Mouse (Mus musculus): ENCODE measurements around the gene Shisal1.

GRCm38 (mm10) chr15:84329940-84330339 is 117.0 kb downstream of the Shisal1 start:
- TF ChIP-seq CTCF (IDR thresholded peaks at IDR 0.05; ENCODE audit: extremely low read depth, insufficient read length, insufficient replicate concordance, low read depth, low read length) (no peak), POLR2A (IDR thresholded peaks at IDR 0.05; ENCODE audit: low read depth, low read length) (no peak)

All from small intestine, adult 2 months (tissue).